Mouse (Mus musculus) midbrain, embryonic 14.5 days (tissue): ENCODE measurements around the gene Tmem89. TPM values are rescaled to one million over a fixed set of nuclear protein-coding genes. Genes with fewer than 3 reads are reported as not detected.

ENCODE experiments used
- polyA plus RNA-seq: library from polyadenylated mRNA; unstranded; fragments of >200 nt; fragmentation: Nextera tagmentation; extraction: Ambion mirVana; gene quantifications from 2 replicates; pipeline ENCODE4 v1.2.1, GENCODE M21; 2014

Gene Tmem89
- polyA plus RNA-seq, 1 experiment from 2014 or later: not detected

Other genes starting within 250 kb of the Tmem89 start
- 53.8 and 68.1 TPM in 2 replicates for gene Prkar2a, start 225.3 kb upstream of the Tmem89 start, polyA plus RNA-seq
- 256 and 286 TPM in 2 replicates for gene Ip6k2, start 130.8 kb upstream of the Tmem89 start, polyA plus RNA-seq
- 24.3 and 27.4 TPM in 2 replicates for gene Nckipsd, start 106.3 kb upstream of the Tmem89 start, polyA plus RNA-seq
- 19.5 and 20.7 TPM in 2 replicates for gene Celsr3, start 88.3 kb upstream of the Tmem89 start, polyA plus RNA-seq
- gene Slc26a6, start 61.3 kb upstream of the Tmem89 start, polyA plus RNA-seq: 16.6 and 18.2 TPM in 2 replicates
- gene Uqcrc1, start 22.0 kb downstream of the Tmem89 start, polyA plus RNA-seq: 432 and 472 TPM in 2 replicates
- 0.84 and 1.5 TPM in 2 replicates for gene Col7a1, start 39.0 kb downstream of the Tmem89 start, polyA plus RNA-seq
- not detected in 2 replicates for gene Ucn2, start 71.4 kb downstream of the Tmem89 start, polyA plus RNA-seq
- gene Pfkfb4, start 77.2 kb downstream of the Tmem89 start, polyA plus RNA-seq: 26.1 and 26.3 TPM in 2 replicates
- gene Shisa5, start 123.9 kb downstream of the Tmem89 start, polyA plus RNA-seq: 49.1 and 49.9 TPM in 2 replicates
- 15.3 and 18.8 TPM in 2 replicates for gene Trex1, start 145.1 kb downstream of the Tmem89 start, polyA plus RNA-seq
- gene Atrip, start 159.5 kb downstream of the Tmem89 start, polyA plus RNA-seq: 26.5 and 28.6 TPM in 2 replicates
- 14.0 and 15.4 TPM in 2 replicates for gene Ccdc51, start 167.9 kb downstream of the Tmem89 start, polyA plus RNA-seq
- 733 and 824 TPM in 2 replicates for gene Tma7, start 168.0 kb downstream of the Tmem89 start, polyA plus RNA-seq
- gene Plxnb1, start 180.8 kb downstream of the Tmem89 start, polyA plus RNA-seq: 21.7 and 22.4 TPM in 2 replicates
- not detected in 2 replicates for gene Fbxw21, start 247.4 kb downstream of the Tmem89 start, polyA plus RNA-seq